Mouse (Mus musculus) frontal cortex, postnatal 36 days (tissue): ENCODE data around the gene 4930556J24Rik.
"Not testable (repeated sequence)": the region's sequence is repeated elsewhere in the genome, so short reads cannot be mapped to it uniquely, and the experiment has no call there.

ENCODE experiments used
- DNase-seq, 2 experiments: peaks; one replicate each; pipeline ENCODE4 v3.0.0; 2022; ENCODE audit warnings: low spot score in 2 of 2

Gene 4930556J24Rik

DNA sequence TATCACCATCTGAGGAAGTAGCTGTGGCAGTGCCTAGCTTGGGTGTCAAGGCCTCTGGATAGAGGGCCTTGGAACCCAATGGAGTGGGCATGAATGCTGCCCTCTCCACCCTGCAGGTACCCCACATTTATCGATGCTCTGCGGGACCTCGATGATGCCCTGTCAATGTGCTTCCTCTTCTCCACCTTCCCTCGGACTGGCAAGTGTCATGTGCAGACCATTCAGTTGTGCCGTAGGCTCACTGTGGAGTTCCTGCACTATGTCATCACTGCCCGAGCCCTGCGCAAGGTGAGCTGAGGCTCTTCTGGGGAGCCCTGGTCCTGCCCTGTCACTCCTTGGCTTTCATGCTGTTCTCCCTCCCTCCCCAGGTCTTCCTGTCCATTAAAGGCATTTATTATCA, 3.5 kb downstream of the 4930556J24Rik start:
- no peak for DNase-seq

DNA sequence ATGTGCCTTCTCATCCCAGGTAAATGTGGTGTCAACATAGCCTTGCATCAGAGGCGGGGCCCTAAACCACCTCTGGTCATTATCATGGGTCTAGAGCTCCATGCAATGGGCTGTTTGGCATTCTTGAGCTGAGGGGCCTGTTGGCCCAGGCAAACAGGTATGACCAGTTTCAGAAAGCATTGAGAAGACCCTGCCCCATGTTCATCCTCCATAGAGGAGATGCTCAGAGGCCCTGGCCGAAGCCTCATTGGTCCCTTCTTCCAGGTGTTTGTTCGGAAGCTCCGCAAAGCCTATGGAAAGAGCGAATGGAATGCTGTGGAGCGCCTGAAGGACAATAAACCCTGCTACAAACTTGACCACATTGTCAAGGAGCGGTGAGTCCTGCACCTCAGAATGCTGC, 6.2 kb downstream of the 4930556J24Rik start:
- no peak for DNase-seq

DNA sequence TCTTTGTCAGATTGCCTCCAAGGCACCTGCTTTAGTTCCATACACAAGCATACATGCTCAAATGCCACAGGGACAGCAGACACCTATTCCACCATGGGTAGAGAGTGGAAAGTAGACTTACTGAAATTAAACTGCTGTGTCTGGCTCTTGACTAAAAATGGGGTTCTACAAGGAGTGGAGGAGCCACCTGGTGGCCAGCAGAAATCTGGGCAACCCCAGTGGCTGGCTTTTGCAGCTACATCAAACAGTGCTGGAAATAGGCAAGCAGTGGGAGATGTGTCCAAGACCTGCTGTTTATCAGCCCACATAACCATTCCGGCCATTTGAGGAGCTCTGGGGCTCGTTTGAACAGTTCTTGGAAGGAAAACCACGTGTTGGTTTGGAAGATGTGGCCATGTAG, 6.7 kb downstream of the 4930556J24Rik start:
- DNase-seq: no peak

DNA sequence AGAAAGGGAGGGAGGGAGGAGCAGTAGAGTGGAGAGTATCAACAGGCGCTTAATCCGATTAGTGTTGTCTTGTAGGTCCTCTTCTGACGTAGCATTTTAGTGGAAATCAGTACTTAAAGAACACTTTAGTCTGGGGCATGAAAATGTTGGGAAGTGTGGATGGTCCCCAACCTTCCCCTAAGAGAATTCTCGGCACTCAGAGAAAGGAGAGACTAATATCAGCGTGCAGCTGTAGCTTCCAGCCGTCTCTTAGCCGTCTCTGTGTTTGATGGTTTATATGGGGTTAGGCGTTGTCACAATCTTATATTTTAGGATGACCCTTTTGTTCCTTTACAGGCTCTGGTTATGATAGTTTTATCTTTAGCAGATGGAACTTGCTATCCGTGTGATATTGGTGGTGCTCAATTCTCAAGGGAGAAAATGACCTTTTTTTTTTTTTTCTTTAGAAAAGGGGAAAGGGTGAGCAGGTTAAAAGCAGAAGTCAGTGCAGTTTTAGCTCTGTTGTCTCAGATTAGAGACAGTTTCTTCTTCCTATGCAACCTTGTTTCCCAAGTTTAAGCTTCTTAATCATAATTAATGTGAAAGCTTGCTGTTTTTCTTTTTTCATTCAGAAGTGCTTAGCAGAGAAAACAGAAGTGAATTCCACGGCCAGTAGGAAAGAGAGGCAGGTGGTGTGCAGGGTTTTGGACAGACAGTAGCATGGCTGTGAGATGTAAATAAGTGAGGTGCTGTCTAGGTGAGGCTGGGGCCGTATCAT, 12.0 kb downstream of the 4930556J24Rik start:
- DNase-seq: no peak

DNA sequence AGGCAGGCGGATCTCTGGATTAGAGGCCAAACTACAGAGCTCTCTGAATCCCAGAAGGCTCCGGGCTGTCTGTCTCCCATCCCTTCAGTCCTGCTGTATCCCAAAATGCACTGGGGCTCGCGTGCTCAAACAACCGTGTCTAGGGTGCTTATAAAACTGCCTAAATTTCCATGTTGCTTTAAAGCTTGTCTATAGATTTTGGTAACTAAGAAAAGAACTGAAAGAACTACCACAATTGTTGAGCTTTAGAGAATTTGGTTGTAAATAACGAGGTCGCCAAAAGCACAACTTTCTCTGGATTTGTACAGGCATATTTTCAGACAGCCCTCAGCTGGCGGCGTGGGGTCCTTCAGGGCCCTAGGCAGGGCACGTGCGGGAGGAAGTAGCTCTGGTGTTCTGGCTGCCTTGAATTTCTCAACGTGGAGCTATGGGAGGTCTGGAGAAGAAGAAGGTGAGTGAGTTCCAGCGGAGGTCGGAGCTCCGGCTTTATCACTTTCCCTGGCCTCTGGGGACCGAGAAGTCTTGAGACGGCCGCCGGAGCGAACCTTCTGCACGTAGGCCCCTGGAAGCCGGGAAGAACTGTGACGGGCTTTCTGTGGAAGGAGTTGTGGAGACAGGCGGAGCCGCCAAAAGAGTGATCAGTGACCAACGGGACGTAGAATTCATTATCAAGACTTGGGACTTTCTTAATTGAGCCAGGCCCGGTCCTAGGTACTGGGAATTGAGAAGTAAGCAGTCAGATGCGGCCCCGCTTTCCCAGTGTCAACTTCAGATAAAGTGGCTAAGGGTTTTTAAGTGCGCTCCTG, 12.8 kb downstream of the 4930556J24Rik start, which contains the start of gene Pes1:
Gene Pes1 (plus strand): TSS at position 366 of the 806 bp plus-strand sequence.
- DNase-seq: peak; percentile 87 to 90

DNA sequence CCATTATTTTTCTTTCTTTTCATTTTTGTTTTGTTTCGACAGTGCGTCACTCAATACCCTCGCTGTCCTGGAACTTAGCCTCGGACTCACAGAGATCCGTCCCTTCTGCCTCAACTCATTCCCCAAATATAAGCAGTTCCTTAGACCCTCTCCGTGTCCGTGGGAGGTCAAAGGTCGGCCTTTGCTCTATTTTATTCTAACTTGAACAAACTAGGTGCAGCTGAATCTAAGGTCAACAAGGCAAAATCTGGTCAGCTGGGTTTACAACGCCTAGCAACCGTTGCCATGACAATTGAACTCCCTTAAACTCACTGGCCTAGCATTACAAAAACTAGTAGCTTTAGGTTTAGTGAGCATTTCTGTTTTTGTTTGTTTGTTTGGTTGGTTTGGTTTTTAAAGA, 13.4 kb downstream of the 4930556J24Rik start:
- no peak for DNase-seq

DNA sequence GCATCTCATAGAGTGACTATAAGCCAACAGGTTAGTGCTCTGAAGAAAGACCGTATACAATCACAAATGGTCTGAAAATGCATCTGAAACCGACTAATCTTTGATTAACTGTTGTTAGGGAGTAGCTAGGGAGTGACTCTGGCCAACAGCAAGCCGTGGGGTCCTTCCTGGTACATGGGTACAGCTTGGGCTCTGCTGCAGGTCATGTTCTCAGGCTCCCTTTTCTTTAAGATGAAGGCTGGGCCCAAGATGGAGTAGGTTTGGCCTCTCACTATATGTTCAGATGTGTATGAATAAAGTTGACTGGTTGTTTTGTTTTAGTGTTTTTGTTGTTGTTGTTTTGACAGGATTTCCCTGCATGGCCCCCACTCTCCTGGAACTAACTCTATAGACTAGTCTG, 14.8 kb downstream of the 4930556J24Rik start:
- DNase-seq: no peak

DNA sequence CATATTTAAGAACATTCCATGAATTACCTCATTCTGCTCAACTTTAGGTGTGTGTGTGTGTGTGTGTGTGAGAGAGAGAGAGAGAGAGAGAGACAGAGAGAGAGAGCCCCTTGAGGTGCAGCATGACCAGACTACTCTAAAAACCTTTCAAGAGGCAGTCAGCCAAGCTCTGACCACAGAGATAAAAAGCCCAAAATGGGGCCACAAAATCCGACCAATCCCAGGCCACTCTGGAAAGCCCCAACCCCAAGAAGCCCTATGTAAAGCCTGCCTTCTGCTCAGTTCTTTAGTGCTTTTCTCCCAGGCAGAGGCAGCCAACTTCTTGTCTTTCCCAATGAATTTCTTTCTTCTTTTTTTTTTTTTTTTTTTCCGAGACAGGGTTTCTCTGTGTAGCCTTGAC, 15.7 kb downstream of the 4930556J24Rik start:
- no peak for DNase-seq

DNA sequence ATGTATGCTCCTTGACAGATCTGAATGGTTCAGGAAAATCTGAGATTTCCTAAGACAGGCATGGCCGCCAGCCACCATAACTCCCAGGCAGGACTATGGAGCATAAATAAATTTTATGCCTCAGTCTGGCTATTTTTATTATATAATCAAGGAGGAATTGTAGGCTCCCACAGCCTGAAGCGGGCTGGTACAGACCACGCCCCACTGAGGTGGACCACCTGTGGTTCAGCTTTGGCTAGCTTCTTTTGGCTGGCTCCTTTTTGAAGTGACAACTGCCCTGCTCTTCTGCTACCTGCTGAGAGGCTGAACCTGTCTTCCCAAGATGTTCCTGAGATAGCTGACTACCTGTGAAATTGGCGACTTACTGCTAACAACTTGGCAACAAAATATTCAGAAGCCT, 21.2 kb downstream of the 4930556J24Rik start:
- DNase-seq: not testable (repeated sequence)

DNA sequence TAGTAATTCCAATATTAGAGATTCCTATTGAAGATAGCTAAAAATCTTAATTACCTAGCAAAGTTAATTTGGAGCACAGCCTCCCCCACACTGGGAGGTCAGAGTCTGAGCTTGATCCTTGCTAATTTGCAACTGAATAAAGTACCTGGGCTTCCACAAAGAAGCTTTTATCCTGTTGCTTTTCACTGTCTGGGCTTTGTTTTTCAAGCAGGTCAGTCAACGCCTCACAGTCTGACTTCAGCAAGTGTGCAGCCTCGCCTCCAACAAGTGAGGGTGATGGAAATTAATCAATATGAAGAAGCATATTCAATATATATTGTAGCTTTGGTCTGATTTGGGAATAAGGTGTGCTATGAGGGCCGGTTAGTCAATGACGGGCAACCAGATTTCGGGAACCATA, 21.7 kb downstream of the 4930556J24Rik start:
- DNase-seq: not testable (repeated sequence)

DNA sequence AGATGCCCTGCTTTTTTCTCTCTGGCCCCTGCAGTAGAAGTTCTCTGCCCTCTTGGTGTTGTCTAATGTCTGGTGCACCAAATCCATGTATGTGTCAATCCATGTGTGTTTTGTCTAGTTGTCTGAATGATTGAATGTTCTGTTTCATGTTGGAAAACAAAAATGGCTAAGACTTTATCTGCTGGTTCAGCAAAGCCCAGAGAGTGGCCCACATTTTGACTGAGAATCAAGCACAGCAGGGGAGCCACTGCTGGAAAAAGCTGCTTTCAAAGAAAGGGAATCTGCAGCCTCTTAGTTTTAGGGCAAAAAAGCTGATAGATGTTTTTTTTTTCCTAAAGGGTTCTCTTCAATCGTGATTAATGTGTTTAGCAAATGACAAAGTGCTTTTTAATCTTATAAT, 30.2 kb downstream of the 4930556J24Rik start:
- no peak for DNase-seq

DNA sequence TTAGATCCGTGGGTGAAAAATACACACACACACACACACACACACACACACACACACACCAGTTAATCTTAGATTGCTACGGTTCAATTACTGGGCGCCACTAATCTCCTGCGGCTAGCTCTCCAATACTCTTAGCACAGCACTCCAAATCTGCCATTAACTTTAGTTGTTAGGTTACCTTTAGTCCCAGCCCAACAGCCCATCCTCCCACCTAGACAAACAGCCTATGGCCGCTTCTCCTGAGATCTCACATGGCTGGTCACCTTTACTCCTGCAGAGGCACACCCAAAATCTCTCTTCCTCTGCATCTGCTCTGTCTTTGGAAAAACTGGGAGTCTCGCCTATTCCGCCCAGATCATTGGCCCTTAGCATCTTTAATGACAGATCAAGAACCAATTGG, 35.2 kb downstream of the 4930556J24Rik start:
- no peak for DNase-seq

DNA sequence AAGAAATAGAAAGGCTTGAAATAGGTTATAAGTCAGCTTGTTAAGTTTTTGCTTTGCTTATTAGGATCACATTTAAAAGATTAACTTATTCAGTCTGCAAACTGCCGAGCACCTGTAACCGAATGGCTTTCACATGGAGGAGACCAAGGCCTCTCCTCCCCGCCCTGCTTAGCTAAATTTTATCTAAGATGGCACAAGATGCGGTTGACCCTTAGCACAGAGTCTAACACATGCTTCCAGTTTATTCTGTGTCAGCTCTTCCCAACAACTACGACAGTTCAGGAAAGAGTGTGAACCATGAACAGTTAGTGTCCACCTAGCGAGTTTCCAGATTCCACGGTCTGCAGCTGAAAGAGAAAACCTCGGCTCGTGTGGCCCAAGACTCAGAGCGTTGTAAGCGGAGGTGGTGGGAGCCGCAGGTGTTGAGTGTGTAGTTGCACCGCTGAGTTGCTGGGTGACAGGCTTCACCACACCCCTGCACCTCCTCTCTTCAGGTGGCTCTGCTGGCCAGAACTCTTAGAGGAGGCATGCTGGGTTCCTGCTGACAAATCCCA, 39.2 kb downstream of the 4930556J24Rik start:
- DNase-seq: no peak

DNA sequence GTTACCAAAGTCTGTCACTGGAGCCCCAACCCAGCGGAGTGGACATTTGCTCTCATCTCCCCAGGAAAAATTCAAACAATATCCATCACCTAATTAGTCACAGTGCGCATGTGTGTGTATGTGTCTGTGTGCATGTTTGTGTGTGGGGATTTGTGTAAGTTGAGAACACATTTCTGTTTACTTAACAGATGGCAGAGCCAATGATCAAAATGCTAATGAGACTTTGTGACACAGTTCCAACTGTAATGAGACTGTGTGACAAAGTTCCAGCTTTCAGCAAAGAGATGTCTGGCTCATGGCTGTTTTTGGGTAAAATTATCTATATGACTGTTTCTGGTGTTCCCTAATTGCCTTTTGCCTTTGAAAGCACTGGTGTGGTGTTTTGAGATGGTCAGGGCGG, 40.3 kb downstream of the 4930556J24Rik start:
- DNase-seq: no peak

DNA sequence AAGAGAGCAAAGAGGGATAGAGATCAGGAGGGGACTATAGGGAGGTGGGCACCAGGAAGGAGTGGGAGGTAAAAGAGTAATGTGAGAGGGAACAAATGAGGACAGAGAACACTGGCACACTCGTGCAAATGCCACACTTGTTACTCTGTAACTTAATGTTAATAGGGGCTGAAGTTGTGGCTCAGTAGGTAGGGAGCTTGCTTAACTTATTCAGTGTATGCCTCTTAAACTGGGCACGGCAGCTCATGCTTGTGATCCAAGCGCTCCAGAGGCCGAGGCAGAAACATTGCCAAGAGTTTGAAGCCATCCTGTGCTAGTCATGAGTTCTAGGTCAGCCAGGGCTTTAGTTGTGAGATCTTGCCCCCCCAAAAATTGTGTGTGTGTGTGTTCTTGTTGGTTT, 41.4 kb downstream of the 4930556J24Rik start:
- DNase-seq: no peak

DNA sequence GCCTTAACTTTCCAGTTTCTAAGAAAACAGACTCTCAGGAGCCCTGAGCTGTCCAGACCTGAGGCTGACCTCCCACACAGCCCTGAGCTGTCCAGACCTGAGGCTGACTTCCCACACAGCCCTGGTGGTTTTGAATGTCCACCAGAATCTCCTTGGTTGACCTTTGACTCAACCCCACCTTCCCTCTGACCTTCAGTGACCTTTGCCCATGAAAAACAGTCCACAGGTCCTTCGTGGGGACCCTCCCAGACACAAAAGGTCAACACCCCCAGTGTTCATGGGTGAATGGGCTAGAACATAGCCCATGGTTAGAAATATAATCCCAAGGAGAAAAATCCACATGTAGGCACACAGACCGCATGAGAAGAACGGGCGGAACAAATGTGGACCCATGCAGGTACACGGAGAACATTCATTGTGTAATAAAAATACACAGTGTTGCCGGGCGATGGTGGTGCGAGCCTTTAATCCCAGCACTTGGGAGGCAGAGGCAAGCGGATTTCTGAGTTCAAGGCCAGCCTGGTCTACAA, 42.8 kb downstream of the 4930556J24Rik start:
- no peak for DNase-seq

DNA sequence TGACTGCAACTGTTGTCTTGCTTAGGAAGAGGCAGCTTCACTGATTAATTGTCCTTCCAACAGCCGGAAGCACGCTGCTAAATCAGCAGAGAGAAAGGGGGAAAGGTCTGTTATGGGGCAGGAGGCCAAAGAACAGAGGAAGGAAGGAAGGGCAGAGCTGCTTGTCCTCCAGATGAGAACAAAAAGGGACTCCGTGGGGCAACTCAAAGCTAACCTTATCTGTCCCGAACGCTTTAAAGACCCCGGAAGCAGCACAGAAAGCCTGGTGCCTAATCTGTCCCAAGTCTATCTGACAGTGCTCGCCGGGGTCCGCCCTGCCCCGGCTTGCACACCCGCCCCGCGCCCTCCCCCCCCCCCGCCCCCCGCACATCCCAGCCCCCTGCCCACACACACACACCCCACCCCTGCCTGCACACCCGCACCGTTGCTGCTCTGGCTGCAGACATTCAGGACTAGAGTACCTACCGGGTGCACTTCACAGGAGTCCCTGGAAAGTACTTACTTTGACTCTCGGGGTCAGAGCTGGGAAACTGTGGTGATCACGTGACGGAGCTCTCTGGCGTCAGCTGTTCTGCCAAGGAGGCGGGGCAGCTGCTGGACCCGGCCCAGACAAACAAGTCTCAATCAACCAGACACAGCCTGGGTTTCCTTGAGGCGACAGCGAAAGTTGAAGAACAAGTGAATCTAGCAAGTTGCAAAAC, 44.9 kb downstream of the 4930556J24Rik start, which contains the start of gene Tcn2:
Gene Tcn2 (minus strand): TSS at position 649 of the 701 bp plus-strand sequence.
- peak; percentile 51 to 60 for DNase-seq

DNA sequence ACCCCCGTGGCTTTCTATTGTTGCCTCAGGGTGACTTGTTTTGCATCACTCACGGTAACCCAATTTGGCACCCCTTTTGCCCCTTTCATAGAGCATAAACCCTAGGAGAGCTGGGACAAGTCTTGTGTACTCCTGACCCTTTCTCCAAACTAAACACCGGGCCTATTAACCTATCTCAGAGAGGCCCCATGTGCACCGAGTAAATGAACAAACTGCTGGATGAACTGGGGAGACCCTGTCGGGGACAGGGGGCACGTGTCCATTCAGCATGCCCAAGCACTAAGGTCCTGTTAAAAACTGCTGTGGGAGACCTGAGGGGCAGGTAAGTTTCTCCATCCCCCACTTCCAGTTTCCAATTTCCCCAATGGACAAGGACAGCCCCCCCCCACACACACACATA, 45.6 kb downstream of the 4930556J24Rik start:
- DNase-seq: no peak

DNA sequence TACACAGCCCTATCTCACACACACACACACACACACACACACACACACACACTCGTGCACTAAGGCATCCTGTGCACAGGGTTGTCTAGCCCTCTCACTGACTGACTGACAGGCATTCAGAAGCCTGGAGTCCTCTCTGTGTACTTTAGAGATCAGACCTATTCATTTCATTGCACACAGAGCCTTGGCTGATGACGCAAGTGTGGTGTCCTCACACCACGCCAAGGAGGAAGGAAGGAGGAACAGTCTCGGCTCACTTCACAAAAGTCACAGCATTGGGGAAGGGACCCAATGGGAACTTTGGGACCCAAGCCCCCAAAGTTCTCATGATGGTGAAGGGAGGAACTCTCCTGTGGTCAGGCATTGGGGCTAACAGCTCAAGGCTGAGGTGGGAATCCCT, 46.6 kb downstream of the 4930556J24Rik start:
- no peak for DNase-seq

DNA sequence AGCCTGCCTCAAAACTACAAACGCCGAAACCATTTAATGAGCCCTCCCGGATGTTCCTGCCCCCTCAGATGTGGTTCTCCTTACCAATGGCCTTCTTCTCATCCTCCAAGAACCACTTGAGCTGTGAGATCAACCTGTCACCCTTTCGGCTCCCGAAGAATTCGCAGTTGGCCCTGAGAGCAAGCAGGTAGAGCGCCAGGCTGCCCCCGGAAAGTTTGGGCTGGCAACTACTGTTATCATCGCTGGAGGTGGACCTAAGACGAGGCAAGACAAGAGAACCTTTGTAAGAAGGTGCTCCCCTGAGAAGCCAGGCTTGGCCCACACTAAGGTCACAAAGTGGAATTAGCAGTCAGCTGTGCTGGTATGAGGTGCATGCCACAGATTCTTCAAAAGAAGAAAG, 50.7 kb downstream of the 4930556J24Rik start:
- no peak for DNase-seq

DNA sequence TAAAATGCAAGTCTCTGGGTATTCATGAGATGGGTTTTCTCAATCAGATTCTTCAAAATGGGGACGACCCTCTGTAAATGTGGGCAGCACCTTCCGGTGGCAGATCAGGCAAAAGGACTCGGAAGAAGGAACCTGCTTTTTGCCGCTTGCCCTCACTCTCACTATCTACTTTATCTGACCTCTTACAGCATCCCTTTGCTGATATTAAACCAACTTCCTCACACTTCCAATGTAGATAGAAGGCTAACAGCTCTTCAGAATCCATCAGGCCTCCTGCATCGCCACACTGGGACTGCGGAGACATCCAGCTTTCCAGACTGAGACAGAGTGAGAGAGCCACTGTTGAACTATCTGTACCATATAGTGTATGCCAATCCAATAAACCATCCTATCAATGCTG, 53.8 kb downstream of the 4930556J24Rik start:
- DNase-seq: no peak

DNA sequence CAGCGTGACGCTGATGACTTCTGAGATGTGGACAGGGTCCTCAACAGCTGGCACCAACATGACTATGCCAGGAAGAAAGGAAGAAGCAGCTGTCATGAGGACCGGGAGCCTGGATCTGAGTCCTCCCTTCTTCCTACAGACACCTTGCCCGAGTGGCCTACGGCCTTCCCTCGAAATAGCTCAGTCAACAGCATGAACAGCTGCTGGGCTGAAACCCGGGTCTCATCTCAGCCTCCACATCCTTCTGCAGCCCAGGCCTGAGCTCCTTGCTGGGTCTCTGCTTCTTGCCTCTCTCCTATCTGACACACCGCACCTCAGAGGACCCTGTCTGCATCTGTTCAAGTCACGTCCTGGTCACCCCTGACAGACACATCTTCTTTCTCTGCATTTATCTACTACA, 54.5 kb downstream of the 4930556J24Rik start:
- DNase-seq: no peak
